Mouse (Mus musculus) ES-Bruce4 (cell line): ENCODE results near the gene Polr3b.

Experiments used
- CTCF ChIP-seq: IDR thresholded peaks from one replicate; pipeline ENCODE4 v1.8.1; 2011; ENCODE audit warnings: low read depth, low read length
- POLR2A ChIP-seq: IDR thresholded peaks from one replicate; pipeline ENCODE4 v1.8.1; 2011; ENCODE audit warnings: low read length; ENCODE audit not compliant: insufficient read depth

GRCm38 (mm10) chr10:84710827-84711226 is 88.7 kb downstream of the Polr3b start:
- TF ChIP-seq POLR2A (no peak), CTCF (no peak)
